27 mouse cellular contexts compared by ENCODE assay signal in genomic region chr13:92775916-92776315, GRCm38 (mm10). TPM values are rescaled to one million over a fixed set of nuclear protein-coding genes. Genes with fewer than 3 reads are reported as not detected.
"Had no signal": no experiment of that assay in that cellular context is flagged by ENCODE, and none has a peak within 500 bp of the region (broad histone marks: within the 10 kb centered on the region; RNA-seq: fewer than 3 reads in every experiment).

No protein-coding gene starts in this region.

- H3K9ac ChIP-seq: heart, embryonic 12.5 days; hindbrain, embryonic 13.5 days; hindbrain, embryonic 15.5 days; intestine, embryonic 15.5 days; limb, embryonic 12.5 days; liver, embryonic 13.5 days; liver, embryonic 15.5 days had no signal

- H3K36me3 ChIP-seq: hindbrain, embryonic 10.5 days; hindbrain, embryonic 13.5 days; hindbrain, embryonic 15.5 days; intestine, embryonic 15.5 days; limb, embryonic 10.5 days; limb, embryonic 12.5 days; liver, embryonic 13.5 days; liver, embryonic 15.5 days had no signal

- H3K4me3 ChIP-seq: gastrocnemius, adult 2 months; heart, adult 2 months; heart, embryonic 12.5 days; hindbrain, embryonic 10.5 days; hindbrain, embryonic 13.5 days; hindbrain, embryonic 15.5 days; intestine, embryonic 15.5 days; layer of hippocampus, adult 2 months; left cerebral cortex, adult 2 months; limb, embryonic 10.5 days; limb, embryonic 12.5 days; liver, embryonic 13.5 days; liver, embryonic 15.5 days had no signal

- ATAC-seq: inflammation-experienced regulatory T-cells, adult 6 months; intestine, embryonic 15.5 days; intestine, postnatal 0 days had no signal

- H3K27ac ChIP-seq: gastrocnemius, adult 2 months; heart, adult 2 months; hindbrain, embryonic 10.5 days; hindbrain, embryonic 13.5 days; hindbrain, embryonic 15.5 days; intestine, embryonic 15.5 days; layer of hippocampus, adult 2 months; left cerebral cortex, adult 2 months; limb, embryonic 10.5 days; limb, embryonic 12.5 days; liver, embryonic 13.5 days; liver, embryonic 15.5 days had no signal

- H3K4me2 ChIP-seq: heart, embryonic 12.5 days; hindbrain, embryonic 13.5 days; hindbrain, embryonic 15.5 days; intestine, embryonic 15.5 days; limb, embryonic 12.5 days; liver, embryonic 11.5 days; liver, embryonic 13.5 days; liver, embryonic 15.5 days had no signal

- H3K4me1 ChIP-seq: heart, embryonic 12.5 days; hindbrain, embryonic 10.5 days; hindbrain, embryonic 13.5 days; hindbrain, embryonic 15.5 days; liver, embryonic 13.5 days; liver, embryonic 15.5 days had no signal

- H3K9me3 ChIP-seq: heart, embryonic 12.5 days; hindbrain, embryonic 10.5 days; hindbrain, embryonic 13.5 days; hindbrain, embryonic 15.5 days; intestine, embryonic 15.5 days; limb, embryonic 10.5 days; limb, embryonic 12.5 days; liver, embryonic 13.5 days; liver, embryonic 15.5 days had no signal

- H3K27me3 ChIP-seq: heart, embryonic 12.5 days; hindbrain, embryonic 13.5 days; hindbrain, embryonic 15.5 days; intestine, embryonic 15.5 days; liver, embryonic 15.5 days had no signal

- DNase-seq: gastrocnemius, adult 2 months; gastrocnemius, postnatal 10 days; gastrocnemius, postnatal 25 days; heart, adult 2 months; heart, postnatal 10 days; heart, postnatal 4 days; kidney, adult 18-20 months; kidney, adult 8-10 months; kidney, postnatal 10 days; kidney, postnatal 25 days; kidney, postnatal 4 days; liver; liver, embryonic 13.5 days had no signal

RNA-seq across cellular contexts. Expression of gene Thbs4, which starts 18.7 kb away (rescaled TPM):
- total RNA-seq: granulocyte monocyte progenitor cell, adult 5-6 weeks had no signal
- polyA plus RNA-seq: inflammation-experienced regulatory T-cells, adult 6 months had no signal
